Mouse (Mus musculus) ovary, postnatal 14 days (tissue): Measurements from ENCODE around the gene 4933417A18Rik.
A peak's percentile ranks its signal among the peaks of the same experiment; 100 is the strongest.
"Not testable (repeated sequence)": the region's sequence is repeated elsewhere in the genome, so short reads cannot be mapped to it uniquely, and the experiment has no call there.

Experiments
- DNase-seq: peaks from one replicate; pipeline ENCODE4 v3.0.0; 2022; ENCODE audit warnings: low spot score

The 4933417A18Rik gene

GRCm38 (mm10) chr13:34973770-34974169, 49.6 kb downstream of the 4933417A18Rik start:
- no peak for DNase-seq

GRCm38 (mm10) chr13:34976116-34976515, 51.9 kb downstream of the 4933417A18Rik start:
- no peak for DNase-seq

GRCm38 (mm10) chr13:34977410-34977809, 53.2 kb downstream of the 4933417A18Rik start:
- DNase-seq, result no peak

GRCm38 (mm10) chr13:34978635-34979034, 54.4 kb downstream of the 4933417A18Rik start:
- not testable (repeated sequence) for DNase-seq

- DNase-seq, result not testable (repeated sequence)
Measured at GRCm38 (mm10) chr13:34983479-34983878, 59.3 kb downstream of the 4933417A18Rik start.

GRCm38 (mm10) chr13:34991581-34992273, 67.5 kb downstream of the 4933417A18Rik start:
- DNase-seq, result no peak

- DNase-seq, result no peak
Measured at GRCm38 (mm10) chr13:34993085-34993484, 68.9 kb downstream of the 4933417A18Rik start.

GRCm38 (mm10) chr13:34993595-34993982, 69.4 kb downstream of the 4933417A18Rik start:
- peak; percentile 28 for DNase-seq

GRCm38 (mm10) chr13:34993983-34994811, 70.0 kb downstream of the 4933417A18Rik start:
- DNase-seq, result peak; percentile 88

- DNase-seq, result no peak
Measured at GRCm38 (mm10) chr13:34995925-34996324, 71.7 kb downstream of the 4933417A18Rik start.
